Mouse (Mus musculus): ENCODE measurements around the gene Actrt1. TPM values are rescaled to one million over a fixed set of nuclear protein-coding genes. Genes with fewer than 3 reads are reported as not detected.

The Actrt1 gene
- not detected in 2 replicates for polyA plus RNA-seq (2015; fragmentation: Nextera tagmentation; extraction: Ambion mirVana)

GRCm38 (mm10) chrX:46328707-46329106, at the start of gene Actrt1:
Actrt1 (plus strand) TSS chrX:46329007.
- DNase-seq (ENCODE audit: low spot score) = no peak

GRCm38 (mm10) chrX:46331463-46332115, 2.8 kb downstream of the Actrt1 start:
- no peak for DNase-seq (ENCODE audit: low spot score)

Measured in thymus, postnatal 0 days (tissue).